In the genomic region with DNA sequence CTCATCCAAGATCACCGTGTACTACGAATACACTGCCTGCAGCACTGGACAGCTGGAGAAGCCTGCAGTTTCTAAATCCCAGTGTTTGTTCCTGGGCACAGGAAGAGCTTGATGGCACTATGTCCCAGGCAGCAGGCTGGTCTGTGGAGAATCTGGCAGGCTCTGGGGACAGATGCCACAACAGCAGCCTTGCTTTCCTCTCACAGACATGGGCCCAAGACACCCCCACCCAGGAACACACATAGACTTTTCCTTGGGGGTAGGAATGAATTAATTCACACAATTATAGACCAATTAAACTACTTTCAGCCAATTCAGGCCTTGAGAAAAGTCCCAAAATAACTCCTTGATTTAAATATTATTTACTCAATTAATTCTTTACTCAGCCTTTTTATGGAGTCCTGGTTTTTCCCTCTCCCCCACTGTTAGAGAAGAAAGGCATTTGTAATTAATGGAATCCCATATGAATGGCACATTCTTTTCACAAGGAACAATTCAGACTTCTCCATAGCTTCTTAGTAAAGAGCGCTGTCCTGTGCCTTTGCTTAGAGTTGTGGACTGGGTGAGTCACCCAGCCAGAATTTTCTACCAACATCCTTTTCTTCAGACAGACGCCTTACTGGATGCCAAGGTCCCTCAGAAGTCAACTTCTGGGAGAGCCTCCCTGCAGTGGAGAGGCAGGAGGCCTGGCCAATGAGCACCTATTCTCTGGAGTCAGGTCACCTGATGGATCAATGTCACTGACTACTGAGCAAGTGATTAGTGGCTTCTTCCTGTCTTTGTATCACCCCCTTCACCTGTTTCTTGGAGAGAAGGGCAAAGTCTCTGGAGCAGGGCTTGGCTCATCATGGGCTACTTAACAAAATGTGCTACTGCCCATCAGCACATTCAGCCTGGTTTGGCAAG, we compare ENCODE assay signal across 17 mouse cellular contexts.
"Had no signal": no experiment of that assay in that cellular context is flagged by ENCODE, and none has a peak within 500 bp of the region (broad histone marks: within the 10 kb centered on the region; RNA-seq: fewer than 3 reads in every experiment).

No protein-coding gene starts in this region.

- ATAC-seq: liver, postnatal 0 days; midbrain, embryonic 15.5 days had no signal

- H3K27me3 ChIP-seq: limb, embryonic 12.5 days; liver, embryonic 13.5 days; lung, embryonic 15.5 days; megakaryocyte, embryonic 14.5 days; midbrain, embryonic 15.5 days; neural tube, embryonic 13.5 days had no signal

- H3K27ac ChIP-seq: limb, embryonic 12.5 days; liver, embryonic 13.5 days; lung, embryonic 15.5 days; macrophage; midbrain, embryonic 15.5 days; neural tube, embryonic 13.5 days had no signal

- H3K4me3 ChIP-seq: limb, embryonic 12.5 days; liver, embryonic 13.5 days; lung, embryonic 15.5 days; megakaryocyte, embryonic 14.5 days; midbrain, embryonic 15.5 days; neural tube, embryonic 13.5 days had no signal

- H3K36me3 ChIP-seq: liver, embryonic 13.5 days; lung, embryonic 15.5 days had no signal

- H3K4me1 ChIP-seq: limb, embryonic 12.5 days; liver, embryonic 13.5 days; lung, embryonic 15.5 days had no signal

- H3K4me2 ChIP-seq: limb, embryonic 12.5 days; liver, embryonic 13.5 days; lung, embryonic 15.5 days; midbrain, embryonic 11.5 days; midbrain, embryonic 15.5 days; neural tube, embryonic 13.5 days had no signal

- DNase-seq: kidney, postnatal 10 days; liver; liver, embryonic 13.5 days; liver, postnatal 0 days; lung, postnatal 14 days; retina, postnatal 1 day; right cerebral cortex, postnatal 4 days; spleen, adult 18-20 months; thymus, adult 18-20 months; thymus, postnatal 14 days had no signal

- H3K9ac ChIP-seq: limb, embryonic 12.5 days; liver, embryonic 13.5 days; liver, postnatal 0 days; lung, embryonic 15.5 days; midbrain, embryonic 15.5 days; neural tube, embryonic 13.5 days had no signal

- H3K9me3 ChIP-seq: limb, embryonic 12.5 days; liver, embryonic 13.5 days; lung, embryonic 15.5 days; megakaryocyte, embryonic 14.5 days; midbrain, embryonic 15.5 days; neural tube, embryonic 13.5 days had no signal
